Mouse (Mus musculus) spleen, postnatal 10 days (tissue): ENCODE results near the gene Vps52.
A peak's percentile ranks its signal among the peaks of the same experiment; 100 is the strongest.

Source experiments
- DNase-seq, 2 experiments: peaks; one replicate each; pipeline ENCODE4 v3.0.0; 2021 to 2022; ENCODE audit warnings: low spot score in 2 of 2

Vps52 gene

GRCm38 (mm10) chr17:34003426-34003825 lies 47.8 kb downstream of the Vps52 start:
- peak; percentile 39 to 70 for DNase-seq

GRCm38 (mm10) chr17:34006570-34006969 lies 51.0 kb downstream of the Vps52 start:
- no peak for DNase-seq

- no peak for DNase-seq
Measured at GRCm38 (mm10) chr17:34010156-34010555, 54.5 kb downstream of the Vps52 start.

GRCm38 (mm10) chr17:34013436-34013835 lies 57.8 kb downstream of the Vps52 start:
- DNase-seq: no peak
